Mouse (Mus musculus) myocyte (in vitro differentiated cells): Measurements from ENCODE around the gene Higd1a. TPM values are rescaled to one million over a fixed set of nuclear protein-coding genes. Genes with fewer than 3 reads are reported as not detected.

Experiments
- H3K27me3 ChIP-seq: one replicate; pipeline ENCODE4 v1.6.1; 2011; ENCODE audit not compliant: control insufficient read depth, insufficient read depth, insufficient read length
- H3K36me3 ChIP-seq: one replicate; pipeline ENCODE4 v1.6.1; 2011; ENCODE audit not compliant: control insufficient read depth, insufficient read depth
- H3K4me2 ChIP-seq: one replicate; pipeline ENCODE4 v1.6.1; 2011; ENCODE audit warnings: low read depth, control low read depth
- H3K4me3 ChIP-seq: one replicate; pipeline ENCODE4 v1.5.1; 2011; ENCODE audit warnings: mild to moderate bottlenecking, control low read depth, moderate library complexity
- H3K79me2 ChIP-seq: one replicate; pipeline ENCODE4 v1.6.1; 2011; ENCODE audit not compliant: control insufficient read depth, insufficient read depth
- H3ac ChIP-seq: one replicate; pipeline ENCODE4 v1.6.1; 2011; ENCODE audit not compliant: control insufficient read depth, insufficient read length
- CEBPB ChIP-seq: IDR thresholded peaks from 2 replicates; pipeline ENCODE4 v1.6.1; 2011; ENCODE audit warnings: mild to moderate bottlenecking, moderate library complexity; ENCODE audit not compliant: poor library complexity, insufficient read depth, severe bottlenecking
- E2F4 ChIP-seq: IDR thresholded peaks from one replicate; pipeline ENCODE4 v1.6.1; 2011; ENCODE audit warnings: mild to moderate bottlenecking, control low read depth, moderate library complexity; ENCODE audit not compliant: insufficient read depth
- MAX ChIP-seq: IDR thresholded peaks from one replicate; pipeline ENCODE4 v1.6.1; 2011; ENCODE audit warnings: low read depth, mild to moderate bottlenecking, control low read depth
- MYOD1 ChIP-seq, 3 experiments: IDR thresholded peaks; one replicate each; pipeline ENCODE4 v1.6.1; 2011; ENCODE audit warnings: control low read depth in 2 of 3, low read depth in 2 of 3, mild to moderate bottlenecking in 2 of 3, moderate library complexity in 1 of 3; ENCODE audit not compliant: insufficient read length in 2 of 3, control insufficient read depth in 1 of 3
- MYOG ChIP-seq, 3 experiments: IDR thresholded peaks; one replicate each; pipeline ENCODE4 v1.6.1; 2011; ENCODE audit warnings: control low read depth in 2 of 3, low read depth in 2 of 3, mild to moderate bottlenecking in 2 of 3; ENCODE audit not compliant: insufficient read length in 2 of 3, control insufficient read depth in 1 of 3, insufficient read depth in 1 of 3
- POLR2A ChIP-seq: IDR thresholded peaks from one replicate; pipeline ENCODE4 v1.6.1; 2011; ENCODE audit warnings: low read depth, mild to moderate bottlenecking, control low read depth, moderate library complexity; ENCODE audit not compliant: insufficient read length
- POLR2AphosphoS2 ChIP-seq: IDR thresholded peaks from one replicate; pipeline ENCODE4 v1.6.1; 2011; ENCODE audit warnings: low read depth, control low read depth; ENCODE audit not compliant: insufficient read length
- REST ChIP-seq: IDR thresholded peaks from one replicate; pipeline ENCODE4 v1.6.1; 2011; ENCODE audit warnings: mild to moderate bottlenecking, control low read depth, moderate library complexity; ENCODE audit not compliant: insufficient read depth, insufficient read length
- SRF ChIP-seq: IDR thresholded peaks from one replicate; pipeline ENCODE4 v1.6.1; 2011; ENCODE audit warnings: low read depth; ENCODE audit not compliant: control insufficient read depth, insufficient read length
- TCF12 ChIP-seq: IDR thresholded peaks from one replicate; pipeline ENCODE4 v1.6.1; 2011; ENCODE audit warnings: mild to moderate bottlenecking, control low read depth; ENCODE audit not compliant: poor library complexity, insufficient read depth, severe bottlenecking
- TCF3 ChIP-seq: IDR thresholded peaks from one replicate; pipeline ENCODE4 v1.6.1; 2011; ENCODE audit warnings: low read depth, control low read depth; ENCODE audit not compliant: insufficient read length
- USF1 ChIP-seq: IDR thresholded peaks from one replicate; pipeline ENCODE4 v1.6.1; 2011; ENCODE audit warnings: low read depth, mild to moderate bottlenecking, control low read depth, moderate library complexity
- polyA plus RNA-seq: library from polyadenylated mRNA; unstranded; fragments of >200 nt; fragmentation: generic; extraction: Trizol; gene quantifications from one replicate; pipeline ENCODE4 v1.2.1, GENCODE M21; 2012; ENCODE audit warnings: missing spikeins

Higd1a gene
- polyA plus RNA-seq, 1 experiment = 115 TPM

- no peak overlapping the region for H3K4me2 ChIP-seq
- H3K4me3 ChIP-seq = no peak overlapping the region
- H3K27me3 ChIP-seq = peaks cover 18% of the 10 kb centered on the region
- no peaks in the 10 kb centered on the region for H3K36me3 ChIP-seq
- no peak overlapping the region for H3ac ChIP-seq
- TF ChIP-seq TCF3 (no peak), MAX (no peak), POLR2AphosphoS2 (no peak)
- no peaks in the 10 kb centered on the region for H3K79me2 ChIP-seq
These were observed 41.1 kb upstream of the Higd1a start for GRCm38 (mm10) chr9:121899306-121899705.

- no peak within 1 kb of the TSS for H3ac ChIP-seq
- no peak within 1 kb of the TSS for H3K4me3 ChIP-seq
- no peak within 1 kb of the TSS for H3K4me2 ChIP-seq
- H3K79me2 ChIP-seq = no peaks in the 10 kb centered on the region
- no peaks in the 10 kb centered on the region for H3K36me3 ChIP-seq
- peaks cover 18% of the 10 kb centered on the region for H3K27me3 ChIP-seq
- TF ChIP-seq TCF12 = no peak
- TF ChIP-seq CEBPB = no peak
- no peak for TF ChIP-seq REST
- no peak for TF ChIP-seq TCF3
- TF ChIP-seq POLR2A = no peak
- no peak for TF ChIP-seq SRF
- TF ChIP-seq E2F4 = no peak
- TF ChIP-seq MAX = no peak
- TF ChIP-seq POLR2AphosphoS2 = no peak
- no peak for TF ChIP-seq MYOD1 (IDR thresholded peaks at IDR 0.05; ENCODE audit: control insufficient read depth in 1 of 3, insufficient read length in 2 of 3, low read depth in 2 of 3)
- no peak for TF ChIP-seq USF1
- no peak for TF ChIP-seq MYOG (IDR thresholded peaks at IDR 0.05; ENCODE audit: control insufficient read depth in 1 of 3, insufficient read depth in 1 of 3, insufficient read length in 2 of 3, low read depth in 2 of 3)
These were observed 40.1 kb upstream of the Higd1a start, which contains the start of gene Ackr2 for GRCm38 (mm10) chr9:121898245-121898644. TSS of gene Ackr2 (plus strand) at chr9:121898355.

- H3K27me3 ChIP-seq = peaks cover 18% of the 10 kb centered on the region
- H3ac ChIP-seq = no peak overlapping the region
- no peak overlapping the region for H3K4me3 ChIP-seq
- no peak overlapping the region for H3K4me2 ChIP-seq
- H3K36me3 ChIP-seq = no peaks in the 10 kb centered on the region
- no peaks in the 10 kb centered on the region for H3K79me2 ChIP-seq
- TF ChIP-seq TCF3 (no peak), USF1 (no peak), POLR2A (no peak), REST (no peak), TCF12 (no peak), POLR2AphosphoS2 (no peak), E2F4 (no peak), SRF (no peak), MYOD1 (IDR thresholded peaks at IDR 0.05; ENCODE audit: control insufficient read depth in 1 of 3, insufficient read length in 2 of 3, low read depth in 2 of 3) (no peak), MAX (no peak), CEBPB (no peak), MYOG (IDR thresholded peaks at IDR 0.05; ENCODE audit: control insufficient read depth in 1 of 3, insufficient read depth in 1 of 3, insufficient read length in 2 of 3, low read depth in 2 of 3) (no peak)
These were observed 38.7 kb upstream of the Higd1a start for GRCm38 (mm10) chr9:121896820-121897219.

GRCm38 (mm10) chr9:121895392-121895993 lies 37.3 kb upstream of the Higd1a start:
- Histone ChIP-seq H3K27me3 (peaks cover 18% of the 10 kb centered on the region), H3K36me3 (no peaks in the 10 kb centered on the region), H3K79me2 (no peaks in the 10 kb centered on the region), H3K4me2 (no peak overlapping the region), H3K4me3 (no peak overlapping the region), H3ac (no peak overlapping the region)
- TF ChIP-seq USF1 (no peak), POLR2AphosphoS2 (no peak), SRF (no peak), MYOD1 (IDR thresholded peaks at IDR 0.05; ENCODE audit: control insufficient read depth in 1 of 3, insufficient read length in 2 of 3, low read depth in 2 of 3) (peak in 1 of 3 experiments; percentile 24), MYOG (IDR thresholded peaks at IDR 0.05; ENCODE audit: control insufficient read depth in 1 of 3, insufficient read depth in 1 of 3, insufficient read length in 2 of 3, low read depth in 2 of 3) (no peak)

GRCm38 (mm10) chr9:121894447-121894846 lies 36.3 kb upstream of the Higd1a start:
- no peaks in the 10 kb centered on the region for H3K79me2 ChIP-seq
- H3ac ChIP-seq = no peak overlapping the region
- no peak overlapping the region for H3K4me3 ChIP-seq
- peaks cover 11% of the 10 kb centered on the region for H3K27me3 ChIP-seq
- TF ChIP-seq SRF = no peak
- no peak for TF ChIP-seq USF1
- TF ChIP-seq CEBPB = no peak
- peak in 2 of 3 experiments; percentile 78 to 79 for TF ChIP-seq MYOD1 (IDR thresholded peaks at IDR 0.05; ENCODE audit: control insufficient read depth in 1 of 3, insufficient read length in 2 of 3, low read depth in 2 of 3)
- no peak for TF ChIP-seq TCF3
- TF ChIP-seq MAX = no peak
- peak; percentile 48 to 81 (median 52) for TF ChIP-seq MYOG (IDR thresholded peaks at IDR 0.05; ENCODE audit: control insufficient read depth in 1 of 3, insufficient read depth in 1 of 3, insufficient read length in 2 of 3, low read depth in 2 of 3)
- no peak for TF ChIP-seq POLR2AphosphoS2
- peak; percentile 45 for TF ChIP-seq TCF12
- TF ChIP-seq POLR2A = no peak
- TF ChIP-seq E2F4 = no peak
- TF ChIP-seq REST = no peak
- H3K36me3 ChIP-seq = no peaks in the 10 kb centered on the region
- H3K4me2 ChIP-seq = no peak overlapping the region
